Mouse (Mus musculus): ENCODE results near the gene Sytl3.

DNA sequence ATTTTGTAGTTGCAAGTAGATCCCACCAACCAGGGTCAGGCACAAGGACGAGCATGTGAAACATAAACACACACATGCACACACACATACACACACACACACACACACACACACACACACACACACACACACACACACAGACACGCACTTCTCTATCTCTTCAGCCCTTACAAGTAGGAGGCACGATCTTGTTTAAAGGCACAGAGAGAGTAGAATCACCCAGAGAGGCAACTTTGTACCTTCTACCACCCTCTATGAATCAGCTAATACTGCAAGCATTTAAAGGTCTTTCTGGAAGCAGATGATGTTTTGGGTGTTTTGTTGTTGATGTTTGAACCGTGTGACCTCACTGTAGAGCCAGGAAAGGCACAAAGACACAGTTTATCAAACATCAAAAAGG, 116.8 kb downstream of the Sytl3 start:
- TF ChIP-seq CTCF (IDR thresholded peaks at IDR 0.05; ENCODE audit: low read depth, low read length) = no peak
- TF ChIP-seq POLR2A (IDR thresholded peaks at IDR 0.05; ENCODE audit: extremely low read depth, insufficient read depth, low read length) = no peak

Measured in liver, adult 2 months (tissue).